Mouse (Mus musculus): ENCODE results near the gene Tmtc1. TPM values are rescaled to one million over a fixed set of nuclear protein-coding genes. Genes with fewer than 3 reads are reported as not detected.

Gene Tmtc1
- total RNA-seq, 1 experiment: 5.8 TPM

GRCm38 (mm10) chr6:148329976-148330375, 114.2 kb downstream of the Tmtc1 start:
- H3K36me3 ChIP-seq (ENCODE audit: control insufficient read depth, insufficient read depth, low read length, poor library complexity, severe bottlenecking): no peaks in the 10 kb centered on the region
- no peak for DNase-seq (ENCODE audit: low read depth, low spot score)
- H3K9me3 ChIP-seq (ENCODE audit: control insufficient read depth, insufficient read depth, low read depth, low read length): no peaks in the 10 kb centered on the region
- H3K4me3 ChIP-seq (ENCODE audit: insufficient read depth in 1 of 2, low read depth in 1 of 2, low read length in 2 of 2, poor library complexity in 1 of 2, severe bottlenecking in 1 of 2): no peak overlapping the region
- no peak overlapping the region for H3K9ac ChIP-seq (ENCODE audit: insufficient read depth, low read depth, low read length, poor library complexity, severe bottlenecking)
- in situ Hi-C loops (cut with MboI; ENCODE audit: low sequenced_read_pairs in 2 of 2, unreplicated experiment in 2 of 2): no loop called here
- no peaks in the 10 kb centered on the region for H3K4me1 ChIP-seq (ENCODE audit: control insufficient read depth in 2 of 2, insufficient read depth in 2 of 2, low read length in 2 of 2, poor library complexity in 1 of 2)
- H3K27ac ChIP-seq (ENCODE audit: insufficient read depth, low read depth, low read length, poor library complexity, severe bottlenecking): no peak overlapping the region
- TF ChIP-seq MAFK (IDR thresholded peaks at IDR 0.05; ENCODE audit: insufficient read depth, low read depth, low read length) (no peak), ZC3H11A (IDR thresholded peaks at IDR 0.05; ENCODE audit: borderline replicate concordance, low read depth, low read length) (no peak), CHD2 (IDR thresholded peaks at IDR 0.05; ENCODE audit: low read depth, low read length) (no peak), HCFC1 (IDR thresholded peaks at IDR 0.05; ENCODE audit: borderline replicate concordance, insufficient read depth, low read length) (no peak), ZNF384 (IDR thresholded peaks at IDR 0.05; ENCODE audit: low read depth, low read length) (no peak)

GRCm38 (mm10) chr6:148328928-148329327, 115.3 kb downstream of the Tmtc1 start:
- H3K4me1 ChIP-seq (ENCODE audit: control insufficient read depth in 2 of 2, insufficient read depth in 2 of 2, low read length in 2 of 2, poor library complexity in 1 of 2): no peaks in the 10 kb centered on the region
- no peaks in the 10 kb centered on the region; the same call in 1 of the 2 replicates for H3K36me3 ChIP-seq (ENCODE audit: control insufficient read depth, insufficient read depth, low read length, poor library complexity, severe bottlenecking)
- H3K4me3 ChIP-seq (ENCODE audit: insufficient read depth in 1 of 2, low read depth in 1 of 2, low read length in 2 of 2, poor library complexity in 1 of 2, severe bottlenecking in 1 of 2): no peak overlapping the region
- in situ Hi-C loops (cut with MboI; ENCODE audit: low sequenced_read_pairs in 2 of 2, unreplicated experiment in 2 of 2): no loop called here
- no peak overlapping the region for H3K9ac ChIP-seq (ENCODE audit: insufficient read depth, low read depth, low read length, poor library complexity, severe bottlenecking)
- no peak overlapping the region for H3K27ac ChIP-seq (ENCODE audit: insufficient read depth, low read depth, low read length, poor library complexity, severe bottlenecking)
- H3K9me3 ChIP-seq (ENCODE audit: control insufficient read depth, insufficient read depth, low read depth, low read length): no peaks in the 10 kb centered on the region
- DNase-seq (ENCODE audit: low read depth, low spot score): no peak
- no peak for TF ChIP-seq CHD2 (IDR thresholded peaks at IDR 0.05; ENCODE audit: low read depth, low read length)
- TF ChIP-seq ZNF384 (IDR thresholded peaks at IDR 0.05; ENCODE audit: low read depth, low read length): no peak
- TF ChIP-seq ZC3H11A (IDR thresholded peaks at IDR 0.05; ENCODE audit: borderline replicate concordance, low read depth, low read length): no peak
- TF ChIP-seq MAFK (IDR thresholded peaks at IDR 0.05; ENCODE audit: insufficient read depth, low read depth, low read length): no peak
- no peak for TF ChIP-seq HCFC1 (IDR thresholded peaks at IDR 0.05; ENCODE audit: borderline replicate concordance, insufficient read depth, low read length)

GRCm38 (mm10) chr6:148328130-148328529, 116.1 kb downstream of the Tmtc1 start:
- Histone ChIP-seq H3K4me3 (ENCODE audit: insufficient read depth in 1 of 2, low read depth in 1 of 2, low read length in 2 of 2, poor library complexity in 1 of 2, severe bottlenecking in 1 of 2) (no peak overlapping the region), H3K9me3 (ENCODE audit: control insufficient read depth, insufficient read depth, low read depth, low read length) (no peaks in the 10 kb centered on the region), H3K9ac (ENCODE audit: insufficient read depth, low read depth, low read length, poor library complexity, severe bottlenecking) (no peak overlapping the region), H3K4me1 (ENCODE audit: control insufficient read depth in 2 of 2, insufficient read depth in 2 of 2, low read length in 2 of 2, poor library complexity in 1 of 2) (no peaks in the 10 kb centered on the region; a peak in 1 of 4 replicates), H3K27ac (ENCODE audit: insufficient read depth, low read depth, low read length, poor library complexity, severe bottlenecking) (no peak overlapping the region), H3K36me3 (ENCODE audit: control insufficient read depth, insufficient read depth, low read length, poor library complexity, severe bottlenecking) (no peaks in the 10 kb centered on the region; the same call in 1 of the 2 replicates)
- no peak for DNase-seq (ENCODE audit: low read depth, low spot score)
- TF ChIP-seq ZNF384 (IDR thresholded peaks at IDR 0.05; ENCODE audit: low read depth, low read length): no peak
- no peak for TF ChIP-seq HCFC1 (IDR thresholded peaks at IDR 0.05; ENCODE audit: borderline replicate concordance, insufficient read depth, low read length)
- in situ Hi-C loops (cut with MboI; ENCODE audit: low sequenced_read_pairs in 2 of 2, unreplicated experiment in 2 of 2): no loop called here

GRCm38 (mm10) chr6:148318736-148319135, 125.5 kb downstream of the Tmtc1 start:
- H3K27ac ChIP-seq (ENCODE audit: insufficient read depth, low read depth, low read length, poor library complexity, severe bottlenecking): no peak overlapping the region
- DNase-seq (ENCODE audit: low read depth, low spot score): no peak
- TF ChIP-seq HCFC1 (IDR thresholded peaks at IDR 0.05; ENCODE audit: borderline replicate concordance, insufficient read depth, low read length) (no peak), ZC3H11A (IDR thresholded peaks at IDR 0.05; ENCODE audit: borderline replicate concordance, low read depth, low read length) (no peak), ZNF384 (IDR thresholded peaks at IDR 0.05; ENCODE audit: low read depth, low read length) (no peak), MAFK (IDR thresholded peaks at IDR 0.05; ENCODE audit: insufficient read depth, low read depth, low read length) (no peak), CHD2 (IDR thresholded peaks at IDR 0.05; ENCODE audit: low read depth, low read length) (no peak)
- no peaks in the 10 kb centered on the region; a peak in 1 of 4 replicates for H3K4me1 ChIP-seq (ENCODE audit: control insufficient read depth in 2 of 2, insufficient read depth in 2 of 2, low read length in 2 of 2, poor library complexity in 1 of 2)
- H3K4me3 ChIP-seq (ENCODE audit: insufficient read depth in 1 of 2, low read depth in 1 of 2, low read length in 2 of 2, poor library complexity in 1 of 2, severe bottlenecking in 1 of 2): no peak overlapping the region
- H3K9me3 ChIP-seq (ENCODE audit: control insufficient read depth, insufficient read depth, low read depth, low read length): no peaks in the 10 kb centered on the region
- in situ Hi-C loops (cut with MboI; ENCODE audit: low sequenced_read_pairs in 2 of 2, unreplicated experiment in 2 of 2): no loop called here
- H3K36me3 ChIP-seq (ENCODE audit: control insufficient read depth, insufficient read depth, low read length, poor library complexity, severe bottlenecking): no peaks in the 10 kb centered on the region
- H3K9ac ChIP-seq (ENCODE audit: insufficient read depth, low read depth, low read length, poor library complexity, severe bottlenecking): no peak overlapping the region

GRCm38 (mm10) chr6:148315571-148316080, 128.6 kb downstream of the Tmtc1 start:
- Histone ChIP-seq H3K27ac (ENCODE audit: insufficient read depth, low read depth, low read length, poor library complexity, severe bottlenecking) (no peak overlapping the region), H3K9me3 (ENCODE audit: control insufficient read depth, insufficient read depth, low read depth, low read length) (no peaks in the 10 kb centered on the region), H3K4me1 (ENCODE audit: control insufficient read depth in 2 of 2, insufficient read depth in 2 of 2, low read length in 2 of 2, poor library complexity in 1 of 2) (no peaks in the 10 kb centered on the region), H3K4me3 (ENCODE audit: insufficient read depth in 1 of 2, low read depth in 1 of 2, low read length in 2 of 2, poor library complexity in 1 of 2, severe bottlenecking in 1 of 2) (no peak overlapping the region), H3K36me3 (ENCODE audit: control insufficient read depth, insufficient read depth, low read length, poor library complexity, severe bottlenecking) (no peaks in the 10 kb centered on the region), H3K9ac (ENCODE audit: insufficient read depth, low read depth, low read length, poor library complexity, severe bottlenecking) (no peak overlapping the region)
- in situ Hi-C loops (cut with MboI; ENCODE audit: low sequenced_read_pairs in 2 of 2, unreplicated experiment in 2 of 2): no loop called here
- no peak for DNase-seq (ENCODE audit: low read depth, low spot score)
- no peak for TF ChIP-seq ZNF384 (IDR thresholded peaks at IDR 0.05; ENCODE audit: low read depth, low read length)
- TF ChIP-seq HCFC1 (IDR thresholded peaks at IDR 0.05; ENCODE audit: borderline replicate concordance, insufficient read depth, low read length): no peak

Data from ES-E14 (cell line).